Mouse (Mus musculus) olfactory bulb, adult 2 months (tissue): ENCODE measurements around the gene Lnx2.

Experiments
- CTCF ChIP-seq: fragments of 200-500 bp; IDR thresholded peaks from 2 replicates; pipeline ENCODE4 v1.5.1; 2012; ENCODE audit warnings: low read depth, mild to moderate bottlenecking, low read length, moderate library complexity; ENCODE audit not compliant: insufficient read depth
- POLR2A ChIP-seq: fragments of 200-500 bp; IDR thresholded peaks from 2 replicates; pipeline ENCODE4 v1.6.1; 2012; ENCODE audit warnings: mild to moderate bottlenecking, low read depth, low read length, moderate library complexity; ENCODE audit not compliant: insufficient read depth

- TF ChIP-seq CTCF (no peak), POLR2A (no peak)
Measured at GRCm38 (mm10) chr5:147098667-147099066, 22.3 kb upstream of the Lnx2 start.
